Mouse (Mus musculus): ENCODE measurements around the gene Tbc1d30. TPM values are rescaled to one million over a fixed set of nuclear protein-coding genes. Genes with fewer than 3 reads are reported as not detected.

The Tbc1d30 gene
- polyA plus RNA-seq, 1 experiment from 2014 or later, result 3.3 TPM

- Histone ChIP-seq H3K4me1 (replicated peaks; ENCODE audit: control insufficient read depth, insufficient read depth, low read length) (no peaks in the 10 kb centered on the region), H3K4me3 (ENCODE audit: low read depth, low read length) (no peak overlapping the region), H3K36me3 (ENCODE audit: control insufficient read depth, insufficient read depth, low read length) (no peaks in the 10 kb centered on the region), H3K27me3 (ENCODE audit: control insufficient read depth, insufficient read depth, low read length) (no peaks in the 10 kb centered on the region), H3K9me3 (ENCODE audit: control insufficient read depth, low read length) (no peaks in the 10 kb centered on the region; the same call in 1 of the 2 replicates), H3K9ac (ENCODE audit: low read length) (no peak overlapping the region), H3K4me2 (ENCODE audit: low read depth, low read length, severe bottlenecking) (no peak overlapping the region), H3K27ac (ENCODE audit: low read depth, low read length) (no peak overlapping the region)
- DNase-seq (ENCODE audit: low spot score) (no peak), ATAC-seq (replicated peaks; ENCODE audit: low FRiP score) (no peak)
- 91% methylated on average over 23 of the region's 23 CpGs for WGBS
Observed at GRCm38 (mm10) chr10:121243373-121244207, 107.5 kb downstream of the Tbc1d30 start.

- H3K27me3 ChIP-seq (ENCODE audit: control insufficient read depth, insufficient read depth, low read length), result no peaks in the 10 kb centered on the region
- no peak overlapping the region for H3K4me3 ChIP-seq (ENCODE audit: low read depth, low read length)
- DNase-seq (ENCODE audit: low spot score), result no peak
- 90% methylated on average over 10 of the region's 10 CpGs for WGBS
- ATAC-seq (replicated peaks; ENCODE audit: low FRiP score), result no peak
- H3K9ac ChIP-seq (ENCODE audit: low read length), result no peak overlapping the region
- no peaks in the 10 kb centered on the region; the same call in 1 of the 2 replicates for H3K9me3 ChIP-seq (ENCODE audit: control insufficient read depth, low read length)
- H3K27ac ChIP-seq (ENCODE audit: low read depth, low read length), result no peak overlapping the region
- no peaks in the 10 kb centered on the region for H3K36me3 ChIP-seq (ENCODE audit: control insufficient read depth, insufficient read depth, low read length)
- H3K4me2 ChIP-seq (ENCODE audit: low read depth, low read length, severe bottlenecking), result no peak overlapping the region
- H3K4me1 ChIP-seq (replicated peaks; ENCODE audit: control insufficient read depth, insufficient read depth, low read length), result no peaks in the 10 kb centered on the region
Observed at GRCm38 (mm10) chr10:121242596-121242995, 108.5 kb downstream of the Tbc1d30 start.

DNA sequence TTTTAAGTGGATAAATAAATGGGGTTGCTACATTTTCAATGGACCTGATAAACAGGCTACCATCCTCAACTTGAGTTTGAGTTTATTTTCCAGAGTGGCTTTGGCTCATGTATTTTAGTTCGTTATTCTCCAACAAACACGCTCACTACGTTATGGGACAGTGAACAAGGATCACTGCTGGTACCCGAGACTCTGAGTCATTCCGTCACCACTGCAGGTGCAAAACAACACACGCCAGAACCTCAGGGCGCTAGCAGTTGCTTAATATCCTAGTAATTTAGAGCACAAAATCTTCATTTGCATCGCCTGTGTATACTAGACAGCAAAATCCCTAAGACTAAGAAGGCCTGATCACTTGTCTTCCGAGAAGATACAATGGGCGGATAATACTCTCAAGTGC is 112.0 kb downstream of the Tbc1d30 start:
- DNase-seq (ENCODE audit: low spot score) (no peak), ATAC-seq (replicated peaks; ENCODE audit: low FRiP score) (no peak)
- H3K27ac ChIP-seq (ENCODE audit: low read depth, low read length), result no peak overlapping the region
- no peak overlapping the region for H3K4me2 ChIP-seq (ENCODE audit: low read depth, low read length, severe bottlenecking)
- no peaks in the 10 kb centered on the region for H3K27me3 ChIP-seq (ENCODE audit: control insufficient read depth, insufficient read depth, low read length)
- H3K4me3 ChIP-seq (ENCODE audit: low read depth, low read length), result no peak overlapping the region
- no peak overlapping the region for H3K9ac ChIP-seq (ENCODE audit: low read length)
- H3K4me1 ChIP-seq (replicated peaks; ENCODE audit: control insufficient read depth, insufficient read depth, low read length), result no peaks in the 10 kb centered on the region
- H3K36me3 ChIP-seq (ENCODE audit: control insufficient read depth, insufficient read depth, low read length), result no peaks in the 10 kb centered on the region
- WGBS, result 80% methylated on average over 10 of the region's 10 CpGs
- H3K9me3 ChIP-seq (ENCODE audit: control insufficient read depth, low read length), result no peaks in the 10 kb centered on the region

- H3K4me2 ChIP-seq (ENCODE audit: low read depth, low read length, severe bottlenecking), result no peak overlapping the region
- no peak overlapping the region for H3K27ac ChIP-seq (ENCODE audit: low read depth, low read length)
- H3K36me3 ChIP-seq (ENCODE audit: control insufficient read depth, insufficient read depth, low read length), result no peaks in the 10 kb centered on the region
- no peaks in the 10 kb centered on the region for H3K27me3 ChIP-seq (ENCODE audit: control insufficient read depth, insufficient read depth, low read length)
- ATAC-seq (replicated peaks; ENCODE audit: low FRiP score) (0 out of 2 replicates have a peak, but pooled peaks have one; percentile 44), DNase-seq (ENCODE audit: low spot score) (peak; percentile 53)
- H3K4me1 ChIP-seq (replicated peaks; ENCODE audit: control insufficient read depth, insufficient read depth, low read length), result no peaks in the 10 kb centered on the region
- H3K9ac ChIP-seq (ENCODE audit: low read length), result no peak overlapping the region
- WGBS, result 34% methylated on average over 16 of the region's 16 CpGs
- H3K4me3 ChIP-seq (ENCODE audit: low read depth, low read length), result no peak overlapping the region
- no peaks in the 10 kb centered on the region for H3K9me3 ChIP-seq (ENCODE audit: control insufficient read depth, low read length)
Observed at GRCm38 (mm10) chr10:121238551-121238950, 112.5 kb downstream of the Tbc1d30 start.

GRCm38 (mm10) chr10:121237377-121237776 is 113.7 kb downstream of the Tbc1d30 start:
- Histone ChIP-seq H3K4me1 (replicated peaks; ENCODE audit: control insufficient read depth, insufficient read depth, low read length) (no peaks in the 10 kb centered on the region), H3K27me3 (ENCODE audit: control insufficient read depth, insufficient read depth, low read length) (no peaks in the 10 kb centered on the region), H3K36me3 (ENCODE audit: control insufficient read depth, insufficient read depth, low read length) (no peaks in the 10 kb centered on the region), H3K9me3 (ENCODE audit: control insufficient read depth, low read length) (no peaks in the 10 kb centered on the region), H3K27ac (ENCODE audit: low read depth, low read length) (no peak overlapping the region), H3K4me3 (ENCODE audit: low read depth, low read length) (no peak overlapping the region), H3K9ac (ENCODE audit: low read length) (no peak overlapping the region), H3K4me2 (ENCODE audit: low read depth, low read length, severe bottlenecking) (no peak overlapping the region)
- DNase-seq (ENCODE audit: low spot score) (no peak), ATAC-seq (replicated peaks; ENCODE audit: low FRiP score) (no peak)
- WGBS, result 84% methylated on average over 5 of the region's 5 CpGs

- no peak overlapping the region for H3K27ac ChIP-seq (ENCODE audit: low read depth, low read length)
- no peaks in the 10 kb centered on the region for H3K27me3 ChIP-seq (ENCODE audit: control insufficient read depth, insufficient read depth, low read length)
- H3K9ac ChIP-seq (ENCODE audit: low read length), result no peak overlapping the region
- no peak overlapping the region for H3K4me2 ChIP-seq (ENCODE audit: low read depth, low read length, severe bottlenecking)
- 81% methylated on average over 10 of the region's 10 CpGs for WGBS
- no peaks in the 10 kb centered on the region for H3K36me3 ChIP-seq (ENCODE audit: control insufficient read depth, insufficient read depth, low read length)
- no peaks in the 10 kb centered on the region for H3K9me3 ChIP-seq (ENCODE audit: control insufficient read depth, low read length)
- no peaks in the 10 kb centered on the region for H3K4me1 ChIP-seq (replicated peaks; ENCODE audit: control insufficient read depth, insufficient read depth, low read length)
- no peak overlapping the region for H3K4me3 ChIP-seq (ENCODE audit: low read depth, low read length)
- DNase-seq (ENCODE audit: low spot score), result no peak
- no peak for ATAC-seq (replicated peaks; ENCODE audit: low FRiP score)
Observed at GRCm38 (mm10) chr10:121235167-121235824, 115.8 kb downstream of the Tbc1d30 start.

GRCm38 (mm10) chr10:121234476-121234875 is 116.6 kb downstream of the Tbc1d30 start:
- ATAC-seq (replicated peaks; ENCODE audit: low FRiP score) (no peak), DNase-seq (ENCODE audit: low spot score) (no peak)
- H3K4me1 ChIP-seq (replicated peaks; ENCODE audit: control insufficient read depth, insufficient read depth, low read length), result no peaks in the 10 kb centered on the region
- no peaks in the 10 kb centered on the region for H3K36me3 ChIP-seq (ENCODE audit: control insufficient read depth, insufficient read depth, low read length)
- H3K9ac ChIP-seq (ENCODE audit: low read length), result no peak overlapping the region
- H3K27me3 ChIP-seq (ENCODE audit: control insufficient read depth, insufficient read depth, low read length), result no peaks in the 10 kb centered on the region
- H3K4me2 ChIP-seq (ENCODE audit: low read depth, low read length, severe bottlenecking), result no peak overlapping the region
- H3K9me3 ChIP-seq (ENCODE audit: control insufficient read depth, low read length), result no peaks in the 10 kb centered on the region
- WGBS, result 85% methylated on average over 3 of the region's 3 CpGs
- H3K27ac ChIP-seq (ENCODE audit: low read depth, low read length), result no peak overlapping the region
- H3K4me3 ChIP-seq (ENCODE audit: low read depth, low read length), result no peak overlapping the region

- DNase-seq (ENCODE audit: low spot score), result peak; percentile 4
- H3K27me3 ChIP-seq (ENCODE audit: control insufficient read depth, insufficient read depth, low read length), result no peaks in the 10 kb centered on the region
- H3K27ac ChIP-seq (ENCODE audit: low read depth, low read length), result no peak overlapping the region
- no peak overlapping the region for H3K4me3 ChIP-seq (ENCODE audit: low read depth, low read length)
- WGBS, result 89% methylated on average over 15 of the region's 15 CpGs
- H3K9me3 ChIP-seq (ENCODE audit: control insufficient read depth, low read length), result no peaks in the 10 kb centered on the region
- no peaks in the 10 kb centered on the region for H3K4me1 ChIP-seq (replicated peaks; ENCODE audit: control insufficient read depth, insufficient read depth, low read length)
- H3K9ac ChIP-seq (ENCODE audit: low read length), result no peak overlapping the region
- no peak overlapping the region for H3K4me2 ChIP-seq (ENCODE audit: low read depth, low read length, severe bottlenecking)
- no peaks in the 10 kb centered on the region for H3K36me3 ChIP-seq (ENCODE audit: control insufficient read depth, insufficient read depth, low read length)
- ATAC-seq (replicated peaks; ENCODE audit: low FRiP score), result no peak
Observed at GRCm38 (mm10) chr10:121228422-121228953, 122.6 kb downstream of the Tbc1d30 start.
